Mouse (Mus musculus): ENCODE results near the gene Sox14. TPM values are rescaled to one million over a fixed set of nuclear protein-coding genes. Genes with fewer than 3 reads are reported as not detected.

Sox14 gene
- polyA plus RNA-seq, 1 experiment from 2014 or later, result not detected

DNA sequence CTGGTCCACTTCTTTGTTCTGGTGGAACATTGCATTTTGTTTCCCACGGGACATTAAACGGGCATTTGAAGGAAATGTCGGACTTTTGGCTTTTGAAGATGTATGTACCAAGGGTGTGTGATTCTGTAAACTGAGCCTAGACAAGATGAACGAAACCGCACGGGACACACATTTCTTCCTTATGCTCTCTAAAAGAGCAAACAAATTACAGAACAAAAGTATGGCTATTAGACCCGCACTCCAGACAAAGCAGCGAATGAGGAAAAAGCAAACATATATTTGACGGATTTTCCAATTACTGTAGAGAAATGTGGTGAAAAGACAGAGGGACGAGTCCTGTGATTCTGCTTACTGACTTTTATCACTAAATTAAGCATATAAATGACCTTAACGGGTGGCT, 7.9 kb downstream of the Sox14 start:
- no peak overlapping the region for H3K4me2 ChIP-seq (replicated peaks; ENCODE audit: low read depth, low read length)
- no peak overlapping the region for H3K9ac ChIP-seq (replicated peaks; ENCODE audit: low read depth, low read length)
- no peak overlapping the region for H3K4me3 ChIP-seq (ENCODE audit: low read depth, low read length)
- H3K4me1 ChIP-seq (ENCODE audit: control insufficient read depth, insufficient read depth, low read length), result 0 out of 2 replicates have a peak, but pooled peaks cover 3% of the 10 kb centered on the region
- peaks cover 56% of the 10 kb centered on the region for H3K27me3 ChIP-seq (ENCODE audit: control insufficient read depth, insufficient read depth, low read length)
- H3K36me3 ChIP-seq (ENCODE audit: control insufficient read depth, insufficient read depth, low read length), result no peaks in the 10 kb centered on the region
- H3K27ac ChIP-seq (ENCODE audit: low read length), result no peak overlapping the region
- ATAC-seq (ENCODE audit: insufficient number of reproducible peaks, insufficient read depth, low FRiP score, low read depth), result no peak
- no peaks in the 10 kb centered on the region for H3K9me3 ChIP-seq (ENCODE audit: control insufficient read depth, low read depth, low read length)
- 3% methylated on average over 11 of the region's 11 CpGs for WGBS

DNA sequence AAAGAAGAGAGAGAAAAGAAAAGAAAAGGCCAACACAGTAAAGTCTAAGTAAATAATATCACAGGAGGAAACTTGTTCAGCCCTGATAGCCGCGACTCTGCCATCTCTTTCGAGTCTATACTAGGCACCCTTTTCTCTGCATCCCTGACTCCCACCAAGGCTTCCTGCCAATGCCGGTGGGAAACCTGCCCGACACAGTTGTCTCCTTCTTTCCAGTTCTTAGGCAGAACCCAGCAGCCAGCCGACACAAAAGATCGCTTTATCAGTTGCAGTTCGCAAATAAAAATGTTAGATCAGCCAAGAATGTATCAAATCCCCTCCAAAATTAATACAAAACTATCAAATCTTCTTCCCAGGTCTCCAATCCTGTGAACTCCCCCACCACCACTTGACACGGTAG, 13.0 kb downstream of the Sox14 start:
- H3K4me1 ChIP-seq (ENCODE audit: control insufficient read depth, insufficient read depth, low read length), result no peaks in the 10 kb centered on the region
- no peak overlapping the region for H3K27ac ChIP-seq (ENCODE audit: low read length)
- no peak overlapping the region for H3K9ac ChIP-seq (replicated peaks; ENCODE audit: low read depth, low read length)
- H3K9me3 ChIP-seq (ENCODE audit: control insufficient read depth, low read depth, low read length), result no peaks in the 10 kb centered on the region
- 77% methylated on average over 9 of the region's 9 CpGs for WGBS
- no peak overlapping the region for H3K4me2 ChIP-seq (replicated peaks; ENCODE audit: low read depth, low read length)
- H3K4me3 ChIP-seq (ENCODE audit: low read depth, low read length), result no peak overlapping the region
- no peak for ATAC-seq (ENCODE audit: insufficient number of reproducible peaks, insufficient read depth, low FRiP score, low read depth)
- H3K27me3 ChIP-seq (ENCODE audit: control insufficient read depth, insufficient read depth, low read length), result peaks cover 27% of the 10 kb centered on the region
- no peaks in the 10 kb centered on the region for H3K36me3 ChIP-seq (ENCODE audit: control insufficient read depth, insufficient read depth, low read length)

DNA sequence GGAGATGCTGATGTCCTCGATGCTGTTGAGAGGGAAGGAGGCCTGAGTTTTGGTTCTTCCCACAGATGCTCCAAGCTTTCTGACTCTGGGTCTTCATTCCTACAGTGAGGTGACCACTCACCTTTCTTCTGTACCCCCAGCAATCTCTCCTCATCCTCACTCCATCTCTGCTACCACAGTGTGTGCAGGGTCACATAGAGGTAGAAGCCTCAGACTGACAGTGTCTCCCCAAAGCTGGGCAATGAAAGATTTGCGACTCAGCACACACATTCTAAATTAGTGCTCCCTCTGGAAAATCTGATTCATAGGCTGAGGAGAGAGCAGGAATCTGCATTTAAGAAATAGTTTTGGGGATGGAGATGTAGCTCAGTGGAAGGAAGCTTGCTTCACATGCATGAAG, 21.5 kb downstream of the Sox14 start:
- Histone ChIP-seq H3K9me3 (ENCODE audit: control insufficient read depth, low read depth, low read length) (no peaks in the 10 kb centered on the region), H3K27me3 (ENCODE audit: control insufficient read depth, insufficient read depth, low read length) (no peaks in the 10 kb centered on the region), H3K4me3 (ENCODE audit: low read depth, low read length) (no peak overlapping the region), H3K4me2 (replicated peaks; ENCODE audit: low read depth, low read length) (no peak overlapping the region), H3K9ac (replicated peaks; ENCODE audit: low read depth, low read length) (no peak overlapping the region), H3K27ac (ENCODE audit: low read length) (no peak overlapping the region), H3K36me3 (ENCODE audit: control insufficient read depth, insufficient read depth, low read length) (no peaks in the 10 kb centered on the region), H3K4me1 (ENCODE audit: control insufficient read depth, insufficient read depth, low read length) (no peaks in the 10 kb centered on the region)
- WGBS, result 80% methylated on average over 2 of the region's 2 CpGs
- ATAC-seq (ENCODE audit: insufficient number of reproducible peaks, insufficient read depth, low FRiP score, low read depth), result no peak

DNA sequence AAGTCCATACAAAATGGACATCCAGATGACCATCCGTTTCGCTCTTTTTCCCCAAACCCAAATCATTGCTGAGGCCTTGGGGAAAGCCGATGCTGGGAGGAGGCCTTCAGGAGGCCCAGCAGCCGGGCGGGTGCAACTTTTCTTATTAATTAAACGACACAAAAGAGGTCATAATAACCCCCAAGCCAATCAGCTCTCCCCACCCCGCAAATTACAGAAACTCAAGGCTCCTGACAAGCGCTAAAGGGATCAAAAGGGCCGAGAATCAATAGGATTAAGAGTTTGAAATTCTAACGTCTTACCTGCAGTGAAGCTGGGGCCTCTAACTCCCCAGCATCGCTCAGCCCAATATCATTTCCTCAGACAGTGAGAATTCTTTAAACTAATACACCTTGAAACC, 22.6 kb downstream of the Sox14 start:
- 58% methylated on average over 11 of the region's 11 CpGs for WGBS
- no peaks in the 10 kb centered on the region for H3K36me3 ChIP-seq (ENCODE audit: control insufficient read depth, insufficient read depth, low read length)
- no peak overlapping the region for H3K4me3 ChIP-seq (ENCODE audit: low read depth, low read length)
- ATAC-seq (ENCODE audit: insufficient number of reproducible peaks, insufficient read depth, low FRiP score, low read depth), result no peak
- H3K27ac ChIP-seq (ENCODE audit: low read length), result no peak overlapping the region
- H3K4me1 ChIP-seq (ENCODE audit: control insufficient read depth, insufficient read depth, low read length), result no peaks in the 10 kb centered on the region
- no peaks in the 10 kb centered on the region for H3K27me3 ChIP-seq (ENCODE audit: control insufficient read depth, insufficient read depth, low read length)
- H3K9me3 ChIP-seq (ENCODE audit: control insufficient read depth, low read depth, low read length), result no peaks in the 10 kb centered on the region
- H3K9ac ChIP-seq (replicated peaks; ENCODE audit: low read depth, low read length), result no peak overlapping the region
- H3K4me2 ChIP-seq (replicated peaks; ENCODE audit: low read depth, low read length), result no peak overlapping the region

DNA sequence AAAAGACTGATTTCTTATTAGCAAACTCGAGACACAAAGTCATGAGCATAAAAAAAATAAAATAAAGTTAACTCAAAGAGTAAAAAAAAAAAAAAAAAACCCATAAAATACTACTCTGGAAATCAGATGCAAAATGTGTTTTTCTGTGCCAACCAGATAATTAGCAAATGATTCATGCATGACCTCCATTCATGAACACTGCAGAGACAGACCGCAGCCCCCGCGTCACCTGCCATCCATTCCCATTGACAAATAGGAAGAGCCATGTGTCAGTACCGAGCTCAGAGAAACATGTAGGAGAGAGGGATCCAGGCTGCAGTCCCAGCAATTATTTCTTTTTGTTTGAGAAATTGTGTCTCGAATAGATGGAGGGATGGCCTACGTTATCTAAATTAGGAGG, 25.6 kb downstream of the Sox14 start:
- no peak overlapping the region for H3K27ac ChIP-seq (ENCODE audit: low read length)
- no peak for ATAC-seq (ENCODE audit: insufficient number of reproducible peaks, insufficient read depth, low FRiP score, low read depth)
- no peaks in the 10 kb centered on the region for H3K27me3 ChIP-seq (ENCODE audit: control insufficient read depth, insufficient read depth, low read length)
- H3K4me3 ChIP-seq (ENCODE audit: low read depth, low read length), result no peak overlapping the region
- H3K9ac ChIP-seq (replicated peaks; ENCODE audit: low read depth, low read length), result no peak overlapping the region
- no peaks in the 10 kb centered on the region for H3K36me3 ChIP-seq (ENCODE audit: control insufficient read depth, insufficient read depth, low read length)
- no peaks in the 10 kb centered on the region for H3K4me1 ChIP-seq (ENCODE audit: control insufficient read depth, insufficient read depth, low read length)
- WGBS, result 78% methylated on average over 7 of the region's 7 CpGs
- no peaks in the 10 kb centered on the region for H3K9me3 ChIP-seq (ENCODE audit: control insufficient read depth, low read depth, low read length)
- no peak overlapping the region for H3K4me2 ChIP-seq (replicated peaks; ENCODE audit: low read depth, low read length)

DNA sequence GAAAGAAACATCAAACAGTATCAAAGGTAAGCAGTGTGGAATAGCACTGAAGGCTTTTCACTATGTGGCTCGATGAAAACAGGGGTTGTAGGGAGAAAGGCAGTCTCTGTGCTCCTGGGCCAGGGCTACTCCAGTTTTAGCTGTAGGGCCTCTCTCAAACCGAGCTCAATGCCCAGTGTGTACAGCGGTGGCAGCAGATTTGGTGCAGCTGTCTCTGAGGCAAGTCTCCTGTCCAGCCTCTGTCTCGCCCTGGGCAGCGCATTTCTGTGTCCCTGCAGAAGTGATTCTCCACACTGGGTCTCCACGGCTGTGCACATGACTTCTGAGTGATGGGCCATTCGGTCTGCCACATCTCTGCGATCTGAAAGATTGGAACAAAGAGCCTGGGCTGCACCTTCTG, 27.6 kb downstream of the Sox14 start:
- ATAC-seq (ENCODE audit: insufficient number of reproducible peaks, insufficient read depth, low FRiP score, low read depth), result no peak
- Histone ChIP-seq H3K9ac (replicated peaks; ENCODE audit: low read depth, low read length) (no peak overlapping the region), H3K27me3 (ENCODE audit: control insufficient read depth, insufficient read depth, low read length) (no peaks in the 10 kb centered on the region), H3K27ac (ENCODE audit: low read length) (no peak overlapping the region), H3K9me3 (ENCODE audit: control insufficient read depth, low read depth, low read length) (no peaks in the 10 kb centered on the region), H3K4me3 (ENCODE audit: low read depth, low read length) (no peak overlapping the region), H3K4me1 (ENCODE audit: control insufficient read depth, insufficient read depth, low read length) (no peaks in the 10 kb centered on the region), H3K4me2 (replicated peaks; ENCODE audit: low read depth, low read length) (no peak overlapping the region), H3K36me3 (ENCODE audit: control insufficient read depth, insufficient read depth, low read length) (no peaks in the 10 kb centered on the region)
- 54% methylated on average over 8 of the region's 8 CpGs for WGBS

DNA sequence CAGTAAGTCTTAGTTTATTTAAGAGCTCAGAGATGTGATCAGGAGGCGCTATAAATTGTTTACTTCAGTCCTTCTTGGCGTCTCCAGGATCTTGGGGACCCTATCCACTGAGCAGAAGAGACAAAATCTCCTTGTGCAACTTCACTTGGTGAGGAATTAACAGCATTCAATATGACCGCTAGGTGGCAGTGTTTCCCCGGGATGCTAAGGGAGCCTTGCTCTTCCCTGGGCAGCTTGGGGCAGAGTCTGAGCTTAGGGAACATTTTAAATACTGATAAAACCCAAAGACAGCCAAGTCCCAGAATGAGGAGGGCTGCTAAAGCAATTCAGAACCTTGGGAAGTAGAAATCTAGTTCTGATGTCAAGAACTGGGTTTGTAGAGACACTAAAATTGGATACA, 29.1 kb downstream of the Sox14 start:
- peak; percentile 49; the same call in 1 of the 2 replicates for ATAC-seq (ENCODE audit: insufficient number of reproducible peaks, insufficient read depth, low FRiP score, low read depth)
- Histone ChIP-seq H3K9me3 (ENCODE audit: control insufficient read depth, low read depth, low read length) (no peaks in the 10 kb centered on the region), H3K4me2 (replicated peaks; ENCODE audit: low read depth, low read length) (no peak overlapping the region), H3K27ac (ENCODE audit: low read length) (no peak overlapping the region), H3K4me1 (ENCODE audit: control insufficient read depth, insufficient read depth, low read length) (no peaks in the 10 kb centered on the region), H3K27me3 (ENCODE audit: control insufficient read depth, insufficient read depth, low read length) (no peaks in the 10 kb centered on the region), H3K9ac (replicated peaks; ENCODE audit: low read depth, low read length) (no peak overlapping the region), H3K36me3 (ENCODE audit: control insufficient read depth, insufficient read depth, low read length) (no peaks in the 10 kb centered on the region), H3K4me3 (ENCODE audit: low read depth, low read length) (no peak overlapping the region)
- 1% methylated on average over 4 of the region's 4 CpGs for WGBS

DNA sequence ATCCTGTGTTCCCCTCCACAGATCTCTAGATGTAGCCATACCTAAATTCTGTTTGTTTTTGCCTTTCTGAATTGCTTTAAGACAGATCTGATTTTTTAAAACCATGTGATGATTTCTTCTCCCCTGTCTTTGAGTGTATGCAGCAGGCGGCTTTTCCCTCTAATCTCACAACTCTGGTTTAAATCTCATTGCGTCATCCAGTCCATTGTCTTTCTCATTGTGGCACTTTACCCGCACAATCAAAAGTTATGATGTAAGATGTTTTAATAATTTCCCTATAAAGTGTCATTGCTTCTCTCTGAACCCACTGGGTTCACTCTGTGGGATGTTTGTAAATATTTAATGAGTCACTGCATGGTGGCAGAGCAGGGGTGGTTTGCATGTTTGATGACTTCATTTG, 36.6 kb downstream of the Sox14 start:
- Histone ChIP-seq H3K9ac (replicated peaks; ENCODE audit: low read depth, low read length) (no peak overlapping the region), H3K27ac (ENCODE audit: low read length) (no peak overlapping the region), H3K27me3 (ENCODE audit: control insufficient read depth, insufficient read depth, low read length) (no peaks in the 10 kb centered on the region), H3K4me3 (ENCODE audit: low read depth, low read length) (no peak overlapping the region), H3K4me1 (ENCODE audit: control insufficient read depth, insufficient read depth, low read length) (no peaks in the 10 kb centered on the region), H3K9me3 (ENCODE audit: control insufficient read depth, low read depth, low read length) (no peaks in the 10 kb centered on the region), H3K36me3 (ENCODE audit: control insufficient read depth, insufficient read depth, low read length) (no peaks in the 10 kb centered on the region), H3K4me2 (replicated peaks; ENCODE audit: low read depth, low read length) (no peak overlapping the region)
- WGBS, result 93% methylated on average over 3 of the region's 3 CpGs
- no peak for ATAC-seq (ENCODE audit: insufficient number of reproducible peaks, insufficient read depth, low FRiP score, low read depth)

DNA sequence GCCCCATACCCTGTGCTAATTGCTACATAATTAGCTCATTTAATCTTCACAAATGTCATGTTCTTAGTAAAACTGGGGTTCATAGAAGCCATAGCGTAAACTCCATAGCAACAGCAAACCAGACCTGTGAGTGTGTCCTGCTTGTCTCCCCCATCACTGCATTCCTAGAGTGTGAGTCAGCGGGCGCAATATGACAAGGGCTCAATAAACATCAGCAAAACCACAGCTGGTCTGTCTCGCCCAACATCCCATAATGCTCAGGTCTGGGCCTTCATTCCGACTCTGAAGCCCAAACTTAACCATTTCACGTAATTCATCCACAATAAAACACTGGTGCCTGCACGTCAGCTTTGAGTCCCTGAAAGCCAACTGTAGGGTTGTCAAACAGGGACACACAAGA, 37.1 kb downstream of the Sox14 start:
- Histone ChIP-seq H3K9ac (replicated peaks; ENCODE audit: low read depth, low read length) (no peak overlapping the region), H3K4me1 (ENCODE audit: control insufficient read depth, insufficient read depth, low read length) (no peaks in the 10 kb centered on the region), H3K4me3 (ENCODE audit: low read depth, low read length) (no peak overlapping the region), H3K4me2 (replicated peaks; ENCODE audit: low read depth, low read length) (no peak overlapping the region), H3K27ac (ENCODE audit: low read length) (no peak overlapping the region), H3K9me3 (ENCODE audit: control insufficient read depth, low read depth, low read length) (no peaks in the 10 kb centered on the region), H3K27me3 (ENCODE audit: control insufficient read depth, insufficient read depth, low read length) (no peaks in the 10 kb centered on the region), H3K36me3 (ENCODE audit: control insufficient read depth, insufficient read depth, low read length) (no peaks in the 10 kb centered on the region)
- 39% methylated on average over 7 of the region's 7 CpGs for WGBS
- ATAC-seq (ENCODE audit: insufficient number of reproducible peaks, insufficient read depth, low FRiP score, low read depth), result peak; percentile 10; the same call in 1 of the 2 replicates

Measured in stomach, embryonic 14.5 days (tissue).